Mouse (Mus musculus): ENCODE results near the gene Pitx3.
"Not testable (repeated sequence)": the region's sequence is repeated elsewhere in the genome, so short reads cannot be mapped to it uniquely, and the experiment has no call there.

Gene Pitx3

GRCm38 (mm10) chr19:46147511-46148371, at the start of gene Pitx3:
Pitx3 (minus strand) TSS chr19:46148326.
- in situ Hi-C loops (cut with MboI), result no loop called here

GRCm38 (mm10) chr19:46187203-46187602, 39.1 kb upstream of the Pitx3 start:
- in situ Hi-C loops (cut with MboI), result no loop called here

GRCm38 (mm10) chr19:46186611-46187010, 38.5 kb upstream of the Pitx3 start:
- in situ Hi-C loops (cut with MboI), result no loop called here

GRCm38 (mm10) chr19:46182241-46182640, 34.1 kb upstream of the Pitx3 start:
- in situ Hi-C loops (cut with MboI), result no loop called here

GRCm38 (mm10) chr19:46180274-46180673, 32.1 kb upstream of the Pitx3 start:
- in situ Hi-C loops (cut with MboI), result no loop called here

- in situ Hi-C loops (cut with MboI), result no loop called here
Observed at GRCm38 (mm10) chr19:46177046-46177445, 28.9 kb upstream of the Pitx3 start.

GRCm38 (mm10) chr19:46175173-46175572, 27.0 kb upstream of the Pitx3 start:
- in situ Hi-C loops (cut with MboI), result no loop called here

GRCm38 (mm10) chr19:46172541-46172940, 24.4 kb upstream of the Pitx3 start:
- in situ Hi-C loops (cut with MboI), result no loop called here

GRCm38 (mm10) chr19:46169913-46170312, 21.8 kb upstream of the Pitx3 start:
- in situ Hi-C loops (cut with MboI), result no loop called here

GRCm38 (mm10) chr19:46169396-46169795, 21.3 kb upstream of the Pitx3 start:
- in situ Hi-C loops (cut with MboI), result no loop called here

GRCm38 (mm10) chr19:46167169-46167568, 19.0 kb upstream of the Pitx3 start:
- in situ Hi-C loops (cut with MboI), result not testable (repeated sequence)

GRCm38 (mm10) chr19:46165950-46166349, 17.8 kb upstream of the Pitx3 start:
- in situ Hi-C loops (cut with MboI), result no loop called here

- in situ Hi-C loops (cut with MboI), result no loop called here
Observed at GRCm38 (mm10) chr19:46152127-46152803, 4.1 kb upstream of the Pitx3 start, which contains the start of gene Gbf1. Gbf1 (plus strand) TSS chr19:46152509.

GRCm38 (mm10) chr19:46149091-46149490, 965 bp upstream of the Pitx3 start:
- in situ Hi-C loops (cut with MboI), result no loop called here

- in situ Hi-C loops (cut with MboI), result no loop called here
Observed at GRCm38 (mm10) chr19:46148372-46148760, 240 bp upstream of the Pitx3 start.

GRCm38 (mm10) chr19:46141091-46141490, 7.0 kb downstream of the Pitx3 start:
- in situ Hi-C loops (cut with MboI), result no loop called here

- in situ Hi-C loops (cut with MboI), result no loop called here
Observed at GRCm38 (mm10) chr19:46140324-46140723, 7.8 kb downstream of the Pitx3 start.

GRCm38 (mm10) chr19:46136639-46137580, 11.2 kb downstream of the Pitx3 start:
- in situ Hi-C loops (cut with MboI), result loop anchor here (5.0 kb wide), 1 partner anchor 115 kb away; no protein-coding TSS in a partner anchor

- in situ Hi-C loops (cut with MboI), result loop anchor here (5.0 kb wide), 1 partner anchor 116 kb away; no protein-coding TSS in a partner anchor
Observed at GRCm38 (mm10) chr19:46135789-46136638, 12.1 kb downstream of the Pitx3 start.

- in situ Hi-C loops (cut with MboI), result loop anchor here (5.0 kb wide), 1 partner anchor 117 kb away; no protein-coding TSS in a partner anchor
Observed at GRCm38 (mm10) chr19:46135297-46135696, 12.8 kb downstream of the Pitx3 start.

GRCm38 (mm10) chr19:46132577-46132976, 15.5 kb downstream of the Pitx3 start:
- in situ Hi-C loops (cut with MboI), result no loop called here
